8 mouse cellular contexts compared by ENCODE assay signal in genomic region chr11:98942923-98943641, GRCm38 (mm10). TPM values are rescaled to one million over a fixed set of nuclear protein-coding genes. Genes with fewer than 3 reads are reported as not detected.
DNase-seq lines count a peak whose midpoint lies in the region; ATAC-seq and TF ChIP-seq lines count a peak whose summit lies in the region.

No protein-coding gene starts in this region.

- H3K4me3 ChIP-seq in ES-Bruce4 (ENCODE audit: low read depth, low read length), result no peak overlapping the region
- H3K4me3 ChIP-seq in forebrain, embryonic 11.5 days (ENCODE audit: low read depth, low read length), result no peak overlapping the region
- H3K4me3 ChIP-seq in hindbrain, embryonic 11.5 days (ENCODE audit: low read depth, low read length), result no peak overlapping the region
- H3K4me3 ChIP-seq in limb, embryonic 13.5 days, result peak overlapping the region; percentile 90; the same call in 1 of the 2 replicates
- H3K4me3 ChIP-seq in midbrain, embryonic 16.5 days (ENCODE audit: low read depth, low read length), result no peak overlapping the region

- no peak overlapping the region for H3K4me2 ChIP-seq in forebrain, embryonic 11.5 days (ENCODE audit: low read depth, low read length, severe bottlenecking)
- no peak overlapping the region; the same call in 1 of the 2 replicates for H3K4me2 ChIP-seq in hindbrain, embryonic 11.5 days (replicated peaks; ENCODE audit: low read depth, low read length)
- peak overlapping the region; percentile 95 for H3K4me2 ChIP-seq in limb, embryonic 13.5 days (replicated peaks)
- peak overlapping the region; percentile 78; the same call in 1 of the 2 replicates for H3K4me2 ChIP-seq in midbrain, embryonic 16.5 days (ENCODE audit: low read length)

- H3K9me3 ChIP-seq in ES-Bruce4 (replicated peaks; ENCODE audit: control insufficient read depth, insufficient read depth, low read length, poor library complexity, severe bottlenecking), result no peaks in the 10 kb centered on the region
- H3K9me3 ChIP-seq in forebrain, embryonic 11.5 days (ENCODE audit: control insufficient read depth, low read length), result no peaks in the 10 kb centered on the region
- H3K9me3 ChIP-seq in hindbrain, embryonic 11.5 days (ENCODE audit: control insufficient read depth, low read length), result no peaks in the 10 kb centered on the region
- H3K9me3 ChIP-seq in limb, embryonic 13.5 days, result no peaks in the 10 kb centered on the region
- H3K9me3 ChIP-seq in midbrain, embryonic 16.5 days (replicated peaks; ENCODE audit: control insufficient read depth, low read length, poor library complexity, severe bottlenecking), result no peaks in the 10 kb centered on the region

- peak; percentile 82 for DNase-seq in 416B (ENCODE audit: low read depth)
- DNase-seq in forebrain, embryonic 11.5 days (ENCODE audit: low spot score), result no peak
- DNase-seq in hindbrain, embryonic 11.5 days (ENCODE audit: low spot score), result no peak
- DNase-seq in frontal cortex, postnatal 25 days (ENCODE audit: low spot score in 2 of 2), result no peak
- no peak for DNase-seq in cerebellum, adult 8-10 months

- no peak for TF ChIP-seq CTCF in ES-Bruce4 (IDR thresholded peaks at IDR 0.05; ENCODE audit: low read depth, low read length)

- no peak for ATAC-seq in forebrain, embryonic 11.5 days (replicated peaks; ENCODE audit: low FRiP score)
- no peak for ATAC-seq in hindbrain, embryonic 11.5 days (ENCODE audit: low FRiP score)
- ATAC-seq in limb, embryonic 13.5 days (ENCODE audit: low FRiP score, low read depth), result no peak
- ATAC-seq in midbrain, embryonic 16.5 days, result no peak

- no peak for TF ChIP-seq EP300 in ES-Bruce4 (IDR thresholded peaks at IDR 0.05; ENCODE audit: insufficient read depth, low read depth, low read length)

- H3K27ac ChIP-seq in ES-Bruce4 (ENCODE audit: insufficient read depth, low read length), result peak overlapping the region; percentile 42
- peak overlapping the region; percentile 82; the same call in 1 of the 2 replicates for H3K27ac ChIP-seq in forebrain, embryonic 11.5 days (ENCODE audit: low read depth, low read length)
- peak overlapping the region; percentile 67 for H3K27ac ChIP-seq in hindbrain, embryonic 11.5 days (ENCODE audit: low read depth, low read length)
- peak overlapping the region; percentile 84 for H3K27ac ChIP-seq in limb, embryonic 13.5 days
- H3K27ac ChIP-seq in midbrain, embryonic 16.5 days (ENCODE audit: low read length), result peak overlapping the region; percentile 86

- H3K9ac ChIP-seq in ES-Bruce4 (ENCODE audit: low read depth, poor library complexity, severe bottlenecking), result 0 out of 2 replicates have a peak overlapping the region, but pooled peaks have one; percentile 69
- H3K9ac ChIP-seq in forebrain, embryonic 11.5 days (ENCODE audit: low read length), result no peak overlapping the region
- peak overlapping the region; percentile 28; the same call in 1 of the 2 replicates for H3K9ac ChIP-seq in hindbrain, embryonic 11.5 days (ENCODE audit: low read depth, low read length)
- peak overlapping the region; percentile 68 for H3K9ac ChIP-seq in limb, embryonic 13.5 days
- H3K9ac ChIP-seq in midbrain, embryonic 16.5 days (ENCODE audit: low read depth, low read length), result 0 out of 2 replicates have a peak overlapping the region, but pooled peaks have one; percentile 63

- TF ChIP-seq POLR2A in ES-Bruce4 (IDR thresholded peaks at IDR 0.05; ENCODE audit: insufficient read depth, low read length), result no peak

- H3K27me3 ChIP-seq in ES-Bruce4 (ENCODE audit: control insufficient read depth, insufficient read depth, low read length, poor library complexity, severe bottlenecking), result no peaks in the 10 kb centered on the region
- H3K27me3 ChIP-seq in forebrain, embryonic 11.5 days (ENCODE audit: control insufficient read depth, insufficient read depth, low read length), result no peaks in the 10 kb centered on the region
- H3K27me3 ChIP-seq in hindbrain, embryonic 11.5 days (ENCODE audit: control insufficient read depth, insufficient read depth, low read length), result no peaks in the 10 kb centered on the region
- H3K27me3 ChIP-seq in limb, embryonic 13.5 days, result no peaks in the 10 kb centered on the region
- H3K27me3 ChIP-seq in midbrain, embryonic 16.5 days (ENCODE audit: control insufficient read depth, insufficient read depth, low read depth, low read length), result peaks cover 4% of the 10 kb centered on the region; the same call in 1 of the 2 replicates

- WGBS in forebrain, embryonic 11.5 days, result 80% methylated on average over 8 of the region's 8 CpGs
- WGBS in hindbrain, embryonic 11.5 days, result 66% methylated on average over 8 of the region's 8 CpGs
- WGBS in limb, embryonic 13.5 days, result 53% methylated on average over 8 of the region's 8 CpGs
- WGBS in midbrain, embryonic 16.5 days, result 57% methylated on average over 8 of the region's 8 CpGs

- H3K4me1 ChIP-seq in ES-Bruce4 (ENCODE audit: control insufficient read depth, insufficient read depth, low read length), result peaks cover 19% of the 10 kb centered on the region
- H3K4me1 ChIP-seq in forebrain, embryonic 11.5 days (replicated peaks; ENCODE audit: control insufficient read depth, insufficient read depth, low read length), result peaks cover 39% of the 10 kb centered on the region
- H3K4me1 ChIP-seq in hindbrain, embryonic 11.5 days (replicated peaks; ENCODE audit: control insufficient read depth, insufficient read depth, low read length), result peaks cover 38% of the 10 kb centered on the region
- peaks cover 94% of the 10 kb centered on the region for H3K4me1 ChIP-seq in limb, embryonic 13.5 days
- H3K4me1 ChIP-seq in midbrain, embryonic 16.5 days (ENCODE audit: control insufficient read depth, insufficient read depth, low read length), result peaks cover 37% of the 10 kb centered on the region

- no peaks in the 10 kb centered on the region for H3K36me3 ChIP-seq in ES-Bruce4 (ENCODE audit: control insufficient read depth, insufficient read depth, low read length, poor library complexity, severe bottlenecking)
- no peaks in the 10 kb centered on the region for H3K36me3 ChIP-seq in forebrain, embryonic 11.5 days (ENCODE audit: control insufficient read depth, insufficient read depth, low read length)
- H3K36me3 ChIP-seq in hindbrain, embryonic 11.5 days (ENCODE audit: control insufficient read depth, insufficient read depth, low read length), result no peaks in the 10 kb centered on the region
- H3K36me3 ChIP-seq in limb, embryonic 13.5 days, result peaks cover 13% of the 10 kb centered on the region
- no peaks in the 10 kb centered on the region for H3K36me3 ChIP-seq in midbrain, embryonic 16.5 days (ENCODE audit: control insufficient read depth, insufficient read depth, low read length)

RNA-seq across cellular contexts. Expression of gene Rara, which starts 15.5 kb away (rescaled TPM):
- 23.7 and 26.3 TPM in 2 replicates for polyA plus RNA-seq in ES-Bruce4 (2011; ENCODE audit: insufficient read depth, insufficient read length, low read depth, missing spikeins)
- polyA plus RNA-seq in forebrain, embryonic 11.5 days (2014; fragmentation: Nextera tagmentation; extraction: Ambion mirVana), result 23.3 and 25.2 TPM in 2 replicates
- polyA plus RNA-seq in hindbrain, embryonic 11.5 days (2014; fragmentation: Nextera tagmentation; extraction: Ambion mirVana), result 48.3 and 51.2 TPM in 2 replicates
- polyA plus RNA-seq in limb, embryonic 13.5 days (2015; fragmentation: Nextera tagmentation; extraction: Ambion mirVana), result 46.5 and 49.8 TPM in 2 replicates
- 9.5 and 9.6 TPM in 2 replicates for polyA plus RNA-seq in midbrain, embryonic 16.5 days (2015; fragmentation: Nextera tagmentation; extraction: Ambion mirVana)

RNA-seq across cellular contexts. Expression of gene Cdc6, which starts 35.5 kb away (rescaled TPM):
- polyA plus RNA-seq in ES-Bruce4 (2011; ENCODE audit: insufficient read depth, insufficient read length, low read depth, missing spikeins), result 54.3 and 55.8 TPM in 2 replicates
- 52.8 and 54.7 TPM in 2 replicates for polyA plus RNA-seq in forebrain, embryonic 11.5 days (2014; fragmentation: Nextera tagmentation; extraction: Ambion mirVana)
- 33.1 and 39.0 TPM in 2 replicates for polyA plus RNA-seq in hindbrain, embryonic 11.5 days (2014; fragmentation: Nextera tagmentation; extraction: Ambion mirVana)
- polyA plus RNA-seq in limb, embryonic 13.5 days (2015; fragmentation: Nextera tagmentation; extraction: Ambion mirVana), result 31.4 and 32.3 TPM in 2 replicates
- 2.4 TPM in 2 replicates for polyA plus RNA-seq in midbrain, embryonic 16.5 days (2015; fragmentation: Nextera tagmentation; extraction: Ambion mirVana)

RNA-seq across cellular contexts. Expression of gene Gjd3, which starts 39.7 kb away (rescaled TPM):
- not detected in 2 replicates for polyA plus RNA-seq in ES-Bruce4 (2011; ENCODE audit: insufficient read depth, insufficient read length, low read depth, missing spikeins)
- 0.23 TPM in 1 of 2 replicates, not detected in the other for polyA plus RNA-seq in forebrain, embryonic 11.5 days (2014; fragmentation: Nextera tagmentation; extraction: Ambion mirVana)
- 0.28 and 0.74 TPM in 2 replicates for polyA plus RNA-seq in hindbrain, embryonic 11.5 days (2014; fragmentation: Nextera tagmentation; extraction: Ambion mirVana)
- 0.41 and 0.78 TPM in 2 replicates for polyA plus RNA-seq in limb, embryonic 13.5 days (2015; fragmentation: Nextera tagmentation; extraction: Ambion mirVana)
- polyA plus RNA-seq in midbrain, embryonic 16.5 days (2015; fragmentation: Nextera tagmentation; extraction: Ambion mirVana), result 1.0 and 1.9 TPM in 2 replicates

Comparison
In these comparisons a context has a peak if more than half of its experiments do, and no peak if none do; other contexts are left out.
1. H3K4me2 ChIP-seq: peak in limb, embryonic 13.5 days (single experiment) and midbrain, embryonic 16.5 days (single experiment); none in forebrain, embryonic 11.5 days (single experiment) and hindbrain, embryonic 11.5 days (single experiment).
2. Peak in every context shown above with its lines, with median percentiles within 50 percentile points of each other: H3K27ac ChIP-seq.